Mouse (Mus musculus) adipocyte (in vitro differentiated cells): Measurements from ENCODE around the gene Metap2.

Experiments used
- DNase-seq: peaks from one replicate; pipeline ENCODE4 v3.0.0-alpha.2; 2016; ENCODE audit warnings: low spot score

Gene Metap2

GRCm38 (mm10) chr10:93897043-93897646 lies at the start of gene Metap2:
TSS of gene Metap2 (minus strand) at chr10:93897093.
- DNase-seq = no peak

GRCm38 (mm10) chr10:93945843-93946499 lies 49.1 kb upstream of the Metap2 start:
- DNase-seq = no peak

- DNase-seq = peak; percentile 33
Observed at GRCm38 (mm10) chr10:93945364-93945763, 48.5 kb upstream of the Metap2 start.

GRCm38 (mm10) chr10:93944241-93944640 lies 47.3 kb upstream of the Metap2 start:
- DNase-seq = peak; percentile 40

DNA sequence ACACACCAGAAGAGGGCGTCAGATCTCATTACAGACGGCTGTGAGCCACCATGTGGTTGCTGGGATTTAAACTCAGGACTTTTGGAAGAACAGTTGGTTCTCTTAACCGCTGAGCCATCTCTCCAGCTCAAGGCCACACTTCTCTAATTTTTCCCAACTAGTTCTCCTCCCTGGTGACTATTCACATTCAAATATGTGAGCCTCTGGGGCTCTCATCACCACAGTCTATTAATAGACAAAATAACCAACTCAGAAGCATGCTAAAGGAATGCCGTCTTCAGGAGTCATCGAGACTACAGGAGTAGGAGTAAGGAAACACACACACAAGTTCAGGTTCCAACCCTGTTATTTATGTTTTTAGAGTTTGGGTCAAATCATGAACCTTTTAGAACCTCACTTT lies 43.4 kb upstream of the Metap2 start:
- DNase-seq = no peak

DNA sequence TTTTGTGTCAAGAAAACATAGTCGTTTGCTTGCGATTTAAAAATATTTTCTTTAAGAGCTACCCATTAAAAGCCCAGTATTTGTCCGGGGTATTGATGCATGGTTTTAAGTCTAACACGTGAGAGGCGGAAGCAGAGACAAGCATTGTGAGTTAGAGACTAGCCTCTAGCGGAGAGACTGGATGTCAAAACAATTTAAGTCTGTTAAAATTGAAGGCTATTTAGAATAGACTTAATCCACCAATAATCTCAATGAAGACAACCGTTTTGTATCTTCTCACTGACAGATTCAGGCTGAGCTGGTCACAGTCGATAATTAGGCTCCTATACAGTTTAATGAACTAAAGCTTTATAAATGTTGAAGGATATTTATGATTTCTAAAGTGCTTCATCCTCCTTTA lies 42.8 kb upstream of the Metap2 start:
- DNase-seq = no peak

- DNase-seq = no peak
Observed at GRCm38 (mm10) chr10:93938844-93939271, 42.0 kb upstream of the Metap2 start.

DNA sequence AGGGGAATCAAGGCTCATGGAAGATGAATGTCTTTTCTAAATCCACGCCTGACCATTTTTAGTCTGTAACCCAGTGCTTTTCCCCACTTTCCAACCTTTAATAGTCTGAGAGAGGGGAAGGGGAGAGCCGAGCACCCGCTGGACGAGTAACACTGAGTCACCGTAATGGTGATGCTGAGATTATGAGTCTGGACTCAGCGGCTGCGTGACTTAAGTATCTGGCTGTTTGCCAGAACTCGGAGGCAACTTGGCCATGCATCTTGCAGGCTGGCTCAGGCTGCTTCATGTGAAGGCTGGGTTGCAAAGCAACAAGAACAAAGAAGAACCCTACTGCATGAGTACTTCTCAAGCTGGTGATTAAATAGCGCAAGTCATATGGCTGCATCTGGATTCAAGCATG lies 37.1 kb upstream of the Metap2 start:
- DNase-seq = peak; percentile 65

DNA sequence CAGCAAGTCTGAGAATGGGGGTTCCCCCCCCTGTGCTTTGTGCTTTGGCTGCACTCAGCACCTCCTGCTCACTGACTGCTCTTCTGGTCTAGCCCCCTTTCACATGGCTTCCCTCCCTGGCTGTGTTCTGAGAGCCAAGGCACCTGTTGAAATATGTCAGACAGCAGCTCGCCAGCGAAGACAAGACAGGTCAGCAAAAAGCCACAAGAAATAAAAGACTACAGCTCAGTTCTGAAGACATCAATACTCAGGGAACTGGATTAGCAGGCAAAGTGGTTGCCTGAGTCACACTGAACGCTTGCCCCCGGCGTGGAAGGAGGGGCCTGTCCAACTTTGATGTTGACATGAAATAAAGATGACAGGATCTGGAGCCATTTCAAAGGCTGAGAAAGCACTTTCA lies 36.0 kb upstream of the Metap2 start:
- no peak for DNase-seq

DNA sequence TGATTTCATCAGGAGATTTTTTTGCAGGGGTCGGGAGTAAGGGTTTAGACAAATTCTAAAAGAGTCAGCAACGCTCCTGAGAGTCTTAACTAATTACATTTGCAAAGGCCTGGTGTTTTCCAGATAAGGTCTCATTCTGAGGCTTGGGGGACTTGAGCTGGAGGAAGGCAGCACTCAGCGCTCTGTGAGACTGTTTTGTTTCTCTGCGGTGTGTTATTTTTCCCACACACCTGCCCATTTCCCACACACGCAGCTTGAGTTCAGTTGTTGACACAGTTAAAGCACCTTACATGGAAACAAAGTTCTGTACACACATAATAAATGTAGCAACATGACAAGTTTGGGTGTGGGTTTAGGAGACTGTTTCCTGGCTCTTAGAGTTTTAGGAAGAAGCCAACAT lies 35.1 kb upstream of the Metap2 start:
- DNase-seq = no peak

DNA sequence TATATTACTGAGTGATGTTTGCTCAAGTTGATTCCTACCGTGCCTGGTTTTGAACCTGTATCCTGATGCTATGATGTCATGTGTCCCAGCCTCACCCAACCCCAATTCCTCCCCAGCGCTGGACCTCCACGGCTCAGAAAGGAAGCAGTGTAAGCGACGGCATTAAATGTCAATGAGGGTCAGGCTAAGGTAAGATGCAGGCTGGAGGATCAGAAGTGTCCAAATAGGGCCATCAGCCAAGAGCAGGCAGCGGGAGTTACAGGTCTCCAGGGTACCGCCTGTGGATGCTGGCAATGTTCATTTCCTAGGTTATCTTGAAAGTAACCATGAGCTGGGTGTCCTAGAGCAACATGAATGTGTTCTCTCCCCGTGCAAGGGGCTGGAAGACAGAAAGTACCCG lies 34.5 kb upstream of the Metap2 start:
- no peak for DNase-seq

DNA sequence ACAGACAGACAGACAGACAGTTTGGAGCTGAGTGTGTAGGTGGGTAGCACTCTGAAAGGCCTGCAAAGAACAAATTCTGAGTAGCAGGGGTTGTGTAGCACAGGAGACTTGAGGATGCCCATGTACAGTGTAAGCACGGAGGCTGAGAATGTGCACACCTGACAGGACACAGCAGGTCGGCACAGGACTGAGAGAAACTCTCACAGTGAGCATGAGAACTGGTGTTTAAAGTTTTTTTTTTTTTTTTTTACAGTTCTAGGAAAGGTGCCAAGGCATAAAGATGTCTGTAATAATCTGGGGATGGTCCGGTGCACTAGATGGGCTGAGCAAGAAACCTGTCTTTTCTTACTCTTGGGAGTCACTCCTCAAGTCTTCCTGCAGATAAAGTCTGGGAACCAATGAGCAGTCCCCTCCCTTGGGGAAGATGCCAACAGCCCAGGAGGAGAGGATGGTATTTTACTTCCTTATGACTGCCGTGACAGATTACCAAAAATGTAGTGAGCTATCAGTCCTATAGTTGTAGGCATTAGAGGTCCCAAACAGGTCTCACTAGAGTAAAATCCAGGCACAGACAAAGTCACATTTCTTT lies 33.4 kb upstream of the Metap2 start:
- DNase-seq = no peak

- DNase-seq = no peak
Observed at GRCm38 (mm10) chr10:93924666-93925065, 27.8 kb upstream of the Metap2 start.

DNA sequence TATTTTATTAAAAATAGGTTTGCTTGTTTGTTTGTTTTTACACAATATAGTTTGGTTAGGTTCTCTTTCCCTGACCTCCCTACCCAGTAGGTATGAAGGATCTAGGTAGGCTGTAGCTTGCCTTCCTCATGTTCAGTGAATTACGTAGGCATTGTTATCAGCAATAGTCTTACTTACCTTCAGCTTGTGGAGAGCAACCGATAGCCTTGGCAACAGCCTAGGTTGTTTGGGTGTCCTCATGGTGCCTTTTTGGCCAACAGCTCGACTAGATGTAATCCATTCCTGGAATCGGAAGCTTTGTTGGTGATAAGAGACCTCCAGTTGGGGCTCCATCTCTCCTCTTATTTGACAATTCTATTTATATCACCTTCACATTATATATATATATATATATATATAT lies 24.3 kb upstream of the Metap2 start:
- DNase-seq = no peak

- DNase-seq = peak; percentile 26
Observed at GRCm38 (mm10) chr10:93919227-93919626, 22.3 kb upstream of the Metap2 start.

DNA sequence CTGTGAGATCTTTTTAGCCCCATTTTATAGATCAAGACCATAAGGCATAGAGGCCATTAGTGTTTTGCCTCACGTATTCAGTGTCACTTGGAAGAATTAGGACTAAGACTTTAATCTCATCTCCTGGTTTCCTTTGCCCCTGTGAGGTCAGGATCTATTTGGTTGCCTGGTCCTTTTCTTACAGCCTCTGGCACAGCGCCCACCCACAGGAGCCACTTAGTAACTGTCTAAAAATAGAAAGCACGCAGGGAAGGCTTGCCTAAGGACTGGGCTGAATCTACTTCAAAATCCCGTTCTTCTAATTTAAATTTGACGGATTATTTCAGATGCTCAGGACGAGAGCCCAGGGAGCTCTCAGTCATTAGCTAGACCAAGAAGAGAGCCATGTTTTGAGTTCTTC lies 21.8 kb upstream of the Metap2 start:
- peak; percentile 10 for DNase-seq

DNA sequence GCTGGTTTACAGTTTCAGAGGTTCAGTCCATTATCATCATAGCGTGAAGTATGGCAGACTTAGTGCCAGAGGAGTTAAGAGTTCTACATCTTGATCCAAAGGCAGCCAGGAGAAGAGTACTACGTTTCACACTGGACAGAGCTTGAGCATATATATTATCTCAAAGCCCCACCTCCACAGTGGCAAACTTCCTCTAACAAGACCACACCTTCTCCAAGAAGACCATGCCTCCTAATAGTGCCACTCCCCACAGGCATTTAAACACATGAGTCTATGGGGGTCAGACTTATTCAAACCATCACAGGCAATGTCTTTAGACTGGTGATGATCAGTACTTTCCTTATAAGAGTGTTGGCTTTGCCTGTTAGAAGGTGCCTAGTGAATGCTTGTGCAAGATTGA lies 21.2 kb upstream of the Metap2 start:
- DNase-seq = no peak

GRCm38 (mm10) chr10:93916778-93917177 lies 19.9 kb upstream of the Metap2 start:
- no peak for DNase-seq

GRCm38 (mm10) chr10:93915531-93916275 lies 18.8 kb upstream of the Metap2 start:
- DNase-seq = no peak

DNA sequence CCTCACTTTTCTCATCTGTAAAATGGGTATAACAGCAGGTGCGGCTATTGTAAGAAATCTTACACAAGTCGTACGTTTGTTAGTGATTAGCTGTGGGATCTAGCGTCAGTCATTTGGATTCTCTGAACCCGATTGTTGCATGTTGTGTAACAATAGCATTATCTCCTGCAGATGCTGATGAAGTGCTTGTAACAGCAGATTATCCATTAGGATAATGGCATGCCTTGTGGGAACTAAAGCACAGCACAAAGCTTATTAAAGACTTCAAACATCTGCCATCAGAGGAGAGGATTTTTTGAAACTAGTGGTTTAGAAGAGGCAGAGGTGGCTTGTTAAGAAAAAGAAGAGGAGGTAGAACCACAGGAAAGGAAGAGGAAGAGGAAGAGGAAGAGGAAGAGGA lies 16.6 kb upstream of the Metap2 start:
- no peak for DNase-seq

DNA sequence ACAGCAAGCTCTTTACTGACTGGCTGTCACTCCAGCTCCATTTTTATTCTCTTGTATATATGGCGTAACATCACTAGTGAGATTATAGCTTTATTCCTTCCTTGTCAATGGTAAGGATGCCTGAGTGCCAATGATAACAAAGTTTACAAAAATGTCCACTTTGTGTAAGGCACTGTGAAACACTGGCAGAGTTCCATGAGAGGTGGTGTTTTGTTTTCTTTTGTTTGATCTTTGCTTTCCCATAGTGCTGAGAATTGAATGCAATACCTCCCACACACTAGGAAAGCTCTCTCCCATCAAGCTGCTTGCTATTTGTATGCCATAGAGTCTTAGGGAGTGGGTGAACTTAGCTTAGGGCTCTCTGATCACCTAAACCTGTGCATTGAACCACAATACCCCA lies 16.0 kb upstream of the Metap2 start:
- no peak for DNase-seq

DNA sequence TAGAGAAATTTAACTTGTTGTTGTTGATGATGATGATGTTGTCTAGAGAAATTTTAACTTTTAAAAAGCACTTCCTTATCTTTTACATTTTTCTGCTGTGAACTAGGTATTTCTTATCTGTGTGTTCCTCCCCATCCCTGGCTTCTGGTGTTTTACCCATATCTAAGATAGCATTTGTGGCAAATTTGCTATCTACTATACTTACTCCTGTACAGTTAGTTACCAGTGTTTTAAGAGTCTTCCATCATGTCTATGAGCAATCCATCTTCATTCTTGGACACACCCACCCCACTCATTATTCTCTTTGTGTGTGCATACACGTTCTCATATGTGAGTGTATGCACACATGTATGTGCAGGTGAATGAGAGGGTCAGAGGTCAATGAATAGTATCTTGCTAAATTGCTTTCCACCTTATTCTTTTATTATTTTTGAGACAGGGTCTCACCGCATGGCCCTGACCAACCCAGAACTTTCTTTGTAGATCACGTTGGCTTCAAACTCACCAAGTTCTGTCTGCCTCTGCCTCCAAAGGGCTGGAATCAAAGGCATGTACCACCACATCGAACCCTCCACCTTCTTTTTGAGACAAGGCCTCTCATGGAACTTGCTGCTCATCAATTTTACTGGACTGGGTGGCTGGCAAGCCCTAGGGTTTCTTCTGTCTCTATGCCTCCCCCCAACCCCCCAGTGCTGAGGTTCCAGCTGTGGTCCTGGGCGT lies 15.4 kb upstream of the Metap2 start:
- no peak for DNase-seq
